Mouse (Mus musculus) liver, embryonic 15.5 days (tissue): ENCODE measurements around the gene Krt16. TPM values are rescaled to one million over a fixed set of nuclear protein-coding genes. Genes with fewer than 3 reads are reported as not detected.

Source experiments
- polyA plus RNA-seq: library from polyadenylated mRNA; unstranded; fragments of >200 nt; fragmentation: Nextera tagmentation; extraction: Ambion mirVana; gene quantifications from 2 replicates; pipeline ENCODE4 v1.2.1, GENCODE M21; 2015

The Krt16 gene
- polyA plus RNA-seq, 1 experiment from 2014 or later, result not detected

Other genes starting within 250 kb of the Krt16 start
- not detected in 2 replicates for gene Krt33a, start 232.7 kb downstream of the Krt16 start, polyA plus RNA-seq
- not detected in 2 replicates for gene Krt33b, start 219.0 kb downstream of the Krt16 start, polyA plus RNA-seq
- not detected in 2 replicates for gene Krt34, start 207.3 kb downstream of the Krt16 start, polyA plus RNA-seq
- not detected in 2 replicates for gene Krt31, start 198.4 kb downstream of the Krt16 start, polyA plus RNA-seq
- not detected in 2 replicates for gene Krt32, start 160.7 kb downstream of the Krt16 start, polyA plus RNA-seq
- gene Krt35, start 152.7 kb downstream of the Krt16 start, polyA plus RNA-seq, result not detected in 2 replicates
- gene Krt36, start 143.3 kb downstream of the Krt16 start, polyA plus RNA-seq, result not detected in 2 replicates
- 0.36 TPM in 1 of 2 replicates, not detected in the other for gene Krt13, start 127.3 kb downstream of the Krt16 start, polyA plus RNA-seq
- 0.16 and 0.84 TPM in 2 replicates for gene Krt15, start 113.0 kb downstream of the Krt16 start, polyA plus RNA-seq
- gene Krt19, start 100.2 kb downstream of the Krt16 start, polyA plus RNA-seq, result 3.6 and 4.2 TPM in 2 replicates
- not detected in 2 replicates for gene Krt9, start 55.7 kb downstream of the Krt16 start, polyA plus RNA-seq
- 0.50 and 0.76 TPM in 2 replicates for gene Krt14, start 41.4 kb downstream of the Krt16 start, polyA plus RNA-seq
- gene Krt17, start 12.1 kb upstream of the Krt16 start, polyA plus RNA-seq, result 0.33 and 0.40 TPM in 2 replicates
- not detected in 2 replicates for gene Krt42, start 21.0 kb upstream of the Krt16 start, polyA plus RNA-seq
- gene Eif1, start 71.0 kb upstream of the Krt16 start, polyA plus RNA-seq, result 1,286 and 1,576 TPM in 2 replicates
- gene Gast, start 85.5 kb upstream of the Krt16 start, polyA plus RNA-seq, result not detected in 2 replicates
- gene Hap1, start 107.2 kb upstream of the Krt16 start, polyA plus RNA-seq, result 0.33 and 0.45 TPM in 2 replicates
- 14.0 and 15.7 TPM in 2 replicates for gene Jup, start 148.9 kb upstream of the Krt16 start, polyA plus RNA-seq
- 3.6 and 4.0 TPM in 2 replicates for gene P3h4, start 165.9 kb upstream of the Krt16 start, polyA plus RNA-seq
- gene Fkbp10, start 166.8 kb upstream of the Krt16 start, polyA plus RNA-seq, result 7.8 and 8.5 TPM in 2 replicates
- 16.5 and 17.7 TPM in 2 replicates for gene Nt5c3b, start 192.9 kb upstream of the Krt16 start, polyA plus RNA-seq
- 0.06 and 0.14 TPM in 2 replicates for gene Klhl10, start 193.0 kb upstream of the Krt16 start, polyA plus RNA-seq
- 1.6 and 2.2 TPM in 2 replicates for gene Klhl11, start 223.8 kb upstream of the Krt16 start, polyA plus RNA-seq